Mouse (Mus musculus): ENCODE results near the gene Nckap1.
"Not testable (repeated sequence)": the region's sequence is repeated elsewhere in the genome, so short reads cannot be mapped to it uniquely, and the experiment has no call there.

The Nckap1 gene

GRCm38 (mm10) chr2:80560773-80561172 lies 20.4 kb downstream of the Nckap1 start:
- DNase-seq (ENCODE audit: low spot score): no peak

- no peak for DNase-seq (ENCODE audit: low spot score)
Measured at GRCm38 (mm10) chr2:80559655-80560054, 21.5 kb downstream of the Nckap1 start.

GRCm38 (mm10) chr2:80554442-80554841 lies 26.7 kb downstream of the Nckap1 start:
- no peak for DNase-seq (ENCODE audit: low spot score)

- no peak for DNase-seq (ENCODE audit: low spot score)
Measured at GRCm38 (mm10) chr2:80549704-80550103, 31.5 kb downstream of the Nckap1 start.

- DNase-seq (ENCODE audit: low spot score): no peak
Measured at GRCm38 (mm10) chr2:80547901-80548300, 33.3 kb downstream of the Nckap1 start.

- no peak for DNase-seq (ENCODE audit: low spot score)
Measured at GRCm38 (mm10) chr2:80542801-80543200, 38.4 kb downstream of the Nckap1 start.

- DNase-seq (ENCODE audit: low spot score): no peak
Measured at GRCm38 (mm10) chr2:80537156-80537555, 44.0 kb downstream of the Nckap1 start.

- no peak for DNase-seq (ENCODE audit: low spot score)
Measured at GRCm38 (mm10) chr2:80536608-80537007, 44.6 kb downstream of the Nckap1 start.

- DNase-seq (ENCODE audit: low spot score): no peak
Measured at GRCm38 (mm10) chr2:80524275-80524674, 56.9 kb downstream of the Nckap1 start.

GRCm38 (mm10) chr2:80506051-80506802 lies 75.0 kb downstream of the Nckap1 start:
- DNase-seq (ENCODE audit: low spot score): no peak

GRCm38 (mm10) chr2:80502132-80502531 lies 79.0 kb downstream of the Nckap1 start:
- DNase-seq (ENCODE audit: low spot score): no peak

GRCm38 (mm10) chr2:80495304-80495703 lies 85.9 kb downstream of the Nckap1 start:
- DNase-seq (ENCODE audit: low spot score): not testable (repeated sequence)

- DNase-seq (ENCODE audit: low spot score): no peak
Measured at GRCm38 (mm10) chr2:80486851-80487250, 94.3 kb downstream of the Nckap1 start.

GRCm38 (mm10) chr2:80484951-80485350 lies 96.2 kb downstream of the Nckap1 start:
- DNase-seq (ENCODE audit: low spot score): no peak

- DNase-seq (ENCODE audit: low spot score): no peak
Measured at GRCm38 (mm10) chr2:80475831-80476230, 105.3 kb downstream of the Nckap1 start.

GRCm38 (mm10) chr2:80474247-80474796 lies 106.9 kb downstream of the Nckap1 start:
- no peak for DNase-seq (ENCODE audit: low spot score)

- no peak for DNase-seq (ENCODE audit: low spot score)
Measured at GRCm38 (mm10) chr2:80465991-80466821, 115.0 kb downstream of the Nckap1 start.

GRCm38 (mm10) chr2:80461827-80462226 lies 119.4 kb downstream of the Nckap1 start:
- DNase-seq (ENCODE audit: low spot score): no peak

Data from urinary bladder, postnatal 10 days (tissue).